Mouse (Mus musculus) left cerebral cortex, adult 2 months (tissue): ENCODE measurements around the gene Derl2. TPM values are rescaled to one million over a fixed set of nuclear protein-coding genes. Genes with fewer than 3 reads are reported as not detected.

Experiments
- DNase-seq, 2 experiments: peaks; one replicate each; pipeline ENCODE4 v3.0.0; 2021 to 2022; ENCODE audit warnings: low spot score in 2 of 2, mixed read lengths in 1 of 2; ENCODE audit errors: extremely low spot score in 1 of 2
- H3K27ac ChIP-seq: fragments of 200-600 bp; 2 replicates; pipeline ENCODE4 v1.8.1; 2022
- H3K4me3 ChIP-seq: fragments of 200-600 bp; 2 replicates; pipeline ENCODE4 v1.8.1; 2022
- CTCF ChIP-seq: fragments of 200-600 bp; IDR thresholded peaks from 2 replicates; pipeline ENCODE4 v1.8.1; 2022; ENCODE audit warnings: antibody characterized with exemption, mild to moderate bottlenecking, moderate library complexity
- intact Hi-C: fragments of 180-260 bp; cut with DNase I; formaldehyde crosslinking; loops from one replicate; pipeline ENCODE4 v1.15.1; 2025
- total RNA-seq, 2 experiments: library from RNA; stranded (reverse); gene quantifications; 2 replicates each; pipeline ENCODE4 v1.2.3; 2021

The Derl2 gene
- total RNA-seq, 2 experiments from 2014 or later = 22.2 to 24.5 TPM

GRCm38 (mm10) chr11:71017051-71017450 is 2.6 kb downstream of the Derl2 start:
- no peak for DNase-seq
- H3K4me3 ChIP-seq = no peak overlapping the region
- TF ChIP-seq CTCF = no peak
- intact Hi-C loops = no loop called here
- H3K27ac ChIP-seq = no peak overlapping the region

- intact Hi-C loops = no loop called here
- no peak for TF ChIP-seq CTCF
- no peak overlapping the region for H3K4me3 ChIP-seq
- H3K27ac ChIP-seq = no peak overlapping the region
- no peak for DNase-seq
Observed at GRCm38 (mm10) chr11:71012743-71013142, 6.9 kb downstream of the Derl2 start.

- no peak overlapping the region for H3K27ac ChIP-seq
- TF ChIP-seq CTCF = no peak
- DNase-seq = no peak
- intact Hi-C loops = no loop called here
- H3K4me3 ChIP-seq = no peak overlapping the region
Observed at GRCm38 (mm10) chr11:71008321-71008720, 11.3 kb downstream of the Derl2 start.

GRCm38 (mm10) chr11:71007831-71008230 is 11.8 kb downstream of the Derl2 start:
- intact Hi-C loops = no loop called here
- no peak for TF ChIP-seq CTCF
- no peak overlapping the region for H3K4me3 ChIP-seq

GRCm38 (mm10) chr11:71007026-71007425 is 12.6 kb downstream of the Derl2 start:
- no peak overlapping the region for H3K27ac ChIP-seq
- TF ChIP-seq CTCF = no peak
- no peak for DNase-seq
- no peak overlapping the region for H3K4me3 ChIP-seq
- intact Hi-C loops = no loop called here

More at GRCm38 (mm10) chr11:71007831-71008230, 11.8 kb downstream of the Derl2 start:
- H3K27ac ChIP-seq = no peak overlapping the region
- DNase-seq = no peak

GRCm38 (mm10) chr11:71005046-71005445 is 14.6 kb downstream of the Derl2 start:
- peak overlapping the region; percentile 82 for H3K4me3 ChIP-seq
- H3K27ac ChIP-seq = peak overlapping the region; percentile 66
- intact Hi-C loops = no loop called here
- TF ChIP-seq CTCF = no peak
- DNase-seq = no peak

- intact Hi-C loops = loop anchor here (1.0 to 5.0 kb wide), 3 partner anchors 15 to 48 kb away; partner anchors contain the start of genes Derl2 and Mis12
Observed at GRCm38 (mm10) chr11:71004316-71004773, 15.3 kb downstream of the Derl2 start, which contains the start of gene Dhx33. Gene Dhx33 (minus strand): TSS chr11:71004437.

GRCm38 (mm10) chr11:71003611-71004315 is 15.9 kb downstream of the Derl2 start:
- intact Hi-C loops = loop anchor here (1.0 to 5.0 kb wide), 3 partner anchors 16 to 49 kb away; partner anchors contain the start of genes Derl2 and Mis12
- Histone ChIP-seq H3K27ac (peak overlapping the region; percentile 77), H3K4me3 (peak overlapping the region; percentile 82)
- DNase-seq = no peak
- no peak for TF ChIP-seq CTCF

More at GRCm38 (mm10) chr11:71004316-71004773, 15.3 kb downstream of the Derl2 start, which contains the start of gene Dhx33:
- H3K27ac ChIP-seq = peak within 1 kb of the TSS; percentile 77
- peak within 1 kb of the TSS; percentile 82 for H3K4me3 ChIP-seq
- TF ChIP-seq CTCF = peak; percentile 55
- peak; percentile 96 to 97 for DNase-seq

- no peak overlapping the region for H3K27ac ChIP-seq
- DNase-seq = no peak
- intact Hi-C loops = loop anchor here (5.0 kb wide), 1 partner anchor 51 kb away; no protein-coding TSS in a partner anchor
- no peak overlapping the region for H3K4me3 ChIP-seq
- TF ChIP-seq CTCF = no peak
Observed at GRCm38 (mm10) chr11:71001167-71001566, 18.5 kb downstream of the Derl2 start.

- H3K27ac ChIP-seq = peak within 1 kb of the TSS; percentile 82
- intact Hi-C loops = loop anchor here (1.0 to 5.0 kb wide), 2 partner anchors 22 to 70 kb away; partner anchors contain the start of gene Dhx33
- H3K4me3 ChIP-seq = peak within 1 kb of the TSS; percentile 83
- DNase-seq = peak; percentile 93 to 96
- TF ChIP-seq CTCF = peak; percentile 99
Observed at GRCm38 (mm10) chr11:70982557-70983228, 36.9 kb downstream of the Derl2 start, which contains the start of gene C1qbp. Gene C1qbp (minus strand): TSS chr11:70983026.

GRCm38 (mm10) chr11:70982030-70982429 is 37.6 kb downstream of the Derl2 start:
- no peak for DNase-seq
- Histone ChIP-seq H3K27ac (no peak overlapping the region; the same call in 1 of the 2 replicates), H3K4me3 (peak overlapping the region; percentile 83)
- TF ChIP-seq CTCF = no peak
- intact Hi-C loops = loop anchor here (1.0 to 5.0 kb wide), 2 partner anchors 22 to 70 kb away; partner anchors contain the start of gene Dhx33
